Mouse (Mus musculus) spleen, adult 18-20 months (tissue): ENCODE results near the gene Gm8108.
"Not testable (repeated sequence)": the region's sequence is repeated elsewhere in the genome, so short reads cannot be mapped to it uniquely, and the experiment has no call there.

Experiments used
- DNase-seq, 2 experiments: peaks; one replicate each; pipeline ENCODE4 v3.0.0; 2022; ENCODE audit warnings: mixed read lengths in 2 of 2

Gm8108 gene

GRCm38 (mm10) chr14:4110426-4110825 is at the start of gene Gm8108:
Gm8108 (plus strand) TSS chr14:4110526.
- DNase-seq: not testable (repeated sequence)

GRCm38 (mm10) chr14:4083820-4084219 is 26.5 kb upstream of the Gm8108 start, which contains the start of gene Gm3115:
Gm3115 (plus strand) TSS chr14:4084120.
- not testable (repeated sequence) for DNase-seq

GRCm38 (mm10) chr14:4141646-4142045 is 31.3 kb downstream of the Gm8108 start:
- DNase-seq: not testable (repeated sequence)

GRCm38 (mm10) chr14:4164730-4165129 is 54.4 kb downstream of the Gm8108 start, which contains the start of gene Gm3127:
Gm3127 (plus strand) TSS chr14:4165030.
- not testable (repeated sequence) for DNase-seq

GRCm38 (mm10) chr14:4182030-4182429 is 71.7 kb downstream of the Gm8108 start:
- DNase-seq: not testable (repeated sequence)
